Mouse (Mus musculus) cortical plate, adult 2 months (tissue): ENCODE results near the gene Ranbp2. TPM values are rescaled to one million over a fixed set of nuclear protein-coding genes. Genes with fewer than 3 reads are reported as not detected.
A peak's percentile ranks its signal among the peaks of the same experiment; 100 is the strongest.

Experiments
- H3K27ac ChIP-seq: fragments of 200-500 bp; 2 replicates; pipeline ENCODE4 v1.5.1; 2012; ENCODE audit warnings: low read length, control low read depth, inconsistent platforms; ENCODE audit not compliant: insufficient read depth
- H3K4me1 ChIP-seq: fragments of 200-500 bp; 2 replicates; pipeline ENCODE4 v1.6.1; 2011; ENCODE audit warnings: low read length; ENCODE audit not compliant: control insufficient read depth, insufficient read depth
- H3K4me3 ChIP-seq: fragments of 200-500 bp; 2 replicates; pipeline ENCODE4 v1.5.1; 2011; ENCODE audit warnings: mild to moderate bottlenecking, low read length, control low read depth; ENCODE audit not compliant: insufficient read depth
- CTCF ChIP-seq: fragments of 200-500 bp; IDR thresholded peaks from 2 replicates; pipeline ENCODE4 v1.5.1; 2011; ENCODE audit warnings: mild to moderate bottlenecking, control low read depth, low read length; ENCODE audit not compliant: insufficient read depth; ENCODE audit errors: extremely low read depth
- POLR2A ChIP-seq: fragments of 200-500 bp; IDR thresholded peaks from 2 replicates; pipeline ENCODE4 v1.6.1; 2011; ENCODE audit warnings: mild to moderate bottlenecking, low read length, control low read depth; ENCODE audit not compliant: insufficient read depth; ENCODE audit errors: extremely low read depth
- polyA plus RNA-seq: library from polyadenylated mRNA; depleted of rRNA; stranded (reverse); fragments of >200 nt; gene quantifications from 2 replicates; pipeline ENCODE4 v1.2.3, GENCODE M21; 2012; rRNA removed

Gene Ranbp2
- 18.1 TPM in 2 replicates for polyA plus RNA-seq

- Histone ChIP-seq H3K27ac (peak within 1 kb of the TSS; percentile 92), H3K4me3 (peak within 1 kb of the TSS; percentile 49), H3K4me1 (no peaks in the 10 kb centered on the region; the same call in 1 of the 2 replicates)
- TF ChIP-seq CTCF (no peak), POLR2A (peak; percentile 82)
These were observed at the start of gene Ranbp2 for GRCm38 (mm10) chr10:58446384-58447279. Ranbp2 (plus strand) TSS chr10:58446920.

GRCm38 (mm10) chr10:58398941-58399340 lies 47.8 kb upstream of the Ranbp2 start:
- TF ChIP-seq CTCF (no peak), POLR2A (no peak)
- H3K4me1 ChIP-seq, result peaks cover 15% of the 10 kb centered on the region; the same call in 1 of the 2 replicates
- no peak overlapping the region for H3K27ac ChIP-seq
- H3K4me3 ChIP-seq, result no peak overlapping the region

- peak overlapping the region; percentile 2; the same call in 1 of the 2 replicates for H3K27ac ChIP-seq
- H3K4me1 ChIP-seq, result peaks cover 14% of the 10 kb centered on the region
- H3K4me3 ChIP-seq, result no peak overlapping the region
- TF ChIP-seq CTCF, result no peak
These were observed 44.9 kb upstream of the Ranbp2 start for GRCm38 (mm10) chr10:58401838-58402237.

- TF ChIP-seq POLR2A (no peak), CTCF (no peak)
- H3K4me1 ChIP-seq, result peaks cover 12% of the 10 kb centered on the region
- H3K27ac ChIP-seq, result peak overlapping the region; percentile 72
- H3K4me3 ChIP-seq, result no peak overlapping the region
These were observed 42.1 kb upstream of the Ranbp2 start for GRCm38 (mm10) chr10:58404639-58405038.

- TF ChIP-seq CTCF, result no peak
- no peak for TF ChIP-seq POLR2A
- Histone ChIP-seq H3K4me3 (no peak overlapping the region), H3K4me1 (peaks cover 12% of the 10 kb centered on the region), H3K27ac (peak overlapping the region; percentile 64)
These were observed 41.3 kb upstream of the Ranbp2 start for GRCm38 (mm10) chr10:58405285-58405948.

- Histone ChIP-seq H3K27ac (peak overlapping the region; percentile 64; the same call in 1 of the 2 replicates), H3K4me3 (no peak overlapping the region), H3K4me1 (peaks cover 12% of the 10 kb centered on the region)
- TF ChIP-seq POLR2A (no peak), CTCF (no peak)
These were observed 40.8 kb upstream of the Ranbp2 start for GRCm38 (mm10) chr10:58405949-58406305.

GRCm38 (mm10) chr10:58412331-58412730 lies 34.4 kb upstream of the Ranbp2 start:
- no peak for TF ChIP-seq POLR2A
- no peak for TF ChIP-seq CTCF

GRCm38 (mm10) chr10:58412852-58413251 lies 33.9 kb upstream of the Ranbp2 start:
- no peaks in the 10 kb centered on the region for H3K4me1 ChIP-seq
- TF ChIP-seq CTCF (no peak), POLR2A (no peak)
- H3K27ac ChIP-seq, result no peak overlapping the region
- H3K4me3 ChIP-seq, result no peak overlapping the region

More at GRCm38 (mm10) chr10:58412331-58412730, 34.4 kb upstream of the Ranbp2 start:
- no peak overlapping the region for H3K4me3 ChIP-seq
- H3K4me1 ChIP-seq, result no peaks in the 10 kb centered on the region
- H3K27ac ChIP-seq, result no peak overlapping the region

- Histone ChIP-seq H3K4me3 (no peak overlapping the region), H3K27ac (no peak overlapping the region), H3K4me1 (no peaks in the 10 kb centered on the region)
- TF ChIP-seq CTCF (no peak), POLR2A (no peak)
These were observed 30.0 kb upstream of the Ranbp2 start for GRCm38 (mm10) chr10:58416702-58417101.
